Mouse (Mus musculus) brown adipose tissue, adult 24 weeks (tissue): ENCODE data around the gene Arid1b. TPM values are rescaled to one million over a fixed set of nuclear protein-coding genes. Genes with fewer than 3 reads are reported as not detected.

Source experiments
- H3K27ac ChIP-seq: fragments of 200-500 bp; replicated peaks from 2 replicates; pipeline ENCODE4 v1.5.1; 2012; ENCODE audit warnings: low read depth, mild to moderate bottlenecking, low read length
- H3K4me1 ChIP-seq: fragments of 200-500 bp; 2 replicates; pipeline ENCODE4 v1.6.1; 2012; ENCODE audit warnings: low read length, mixed read lengths; ENCODE audit not compliant: control insufficient read depth, insufficient read depth, insufficient read length
- H3K4me3 ChIP-seq: fragments of 200-500 bp; 2 replicates; pipeline ENCODE4 v1.5.1; 2012; ENCODE audit warnings: low read depth, mild to moderate bottlenecking, low read length, moderate library complexity; ENCODE audit not compliant: insufficient read depth
- polyA plus RNA-seq: library from polyadenylated mRNA; stranded (reverse); fragments of >200 nt; gene quantifications from 2 replicates; pipeline ENCODE4 v1.2.4, GENCODE M21; 2012; ENCODE audit not compliant: missing spikeins, insufficient read depth, insufficient read length

Gene Arid1b
- polyA plus RNA-seq, 1 experiment = 13.9 TPM

- H3K4me3 ChIP-seq = no peak overlapping the region
- no peak overlapping the region for H3K27ac ChIP-seq
- H3K4me1 ChIP-seq = peaks cover 15% of the 10 kb centered on the region
Measured at GRCm38 (mm10) chr17:5246688-5247087, 252.6 kb downstream of the Arid1b start.

- no peak overlapping the region for H3K4me3 ChIP-seq
- no peak overlapping the region for H3K27ac ChIP-seq
- peaks cover 15% of the 10 kb centered on the region for H3K4me1 ChIP-seq
Measured at GRCm38 (mm10) chr17:5247247-5247646, 253.1 kb downstream of the Arid1b start.

GRCm38 (mm10) chr17:5247737-5248136 is 253.6 kb downstream of the Arid1b start:
- no peak overlapping the region for H3K4me3 ChIP-seq
- H3K27ac ChIP-seq = no peak overlapping the region
- peaks cover 15% of the 10 kb centered on the region for H3K4me1 ChIP-seq

- Histone ChIP-seq H3K27ac (no peak overlapping the region), H3K4me3 (no peak overlapping the region), H3K4me1 (peaks cover 15% of the 10 kb centered on the region)
Measured at GRCm38 (mm10) chr17:5248957-5249656, 255.0 kb downstream of the Arid1b start.

- Histone ChIP-seq H3K27ac (no peak overlapping the region; the same call in 1 of the 2 replicates), H3K4me1 (peaks cover 15% of the 10 kb centered on the region), H3K4me3 (no peak overlapping the region)
Measured at GRCm38 (mm10) chr17:5249681-5250180, 255.6 kb downstream of the Arid1b start.

- no peak overlapping the region for H3K4me3 ChIP-seq
- no peak overlapping the region for H3K27ac ChIP-seq
- H3K4me1 ChIP-seq = peaks cover 13% of the 10 kb centered on the region
Measured at GRCm38 (mm10) chr17:5252436-5252835, 258.3 kb downstream of the Arid1b start.

- Histone ChIP-seq H3K4me3 (no peak overlapping the region), H3K27ac (no peak overlapping the region), H3K4me1 (peaks cover 1% of the 10 kb centered on the region; the same call in 1 of the 2 replicates)
Measured at GRCm38 (mm10) chr17:5254717-5255617, 260.8 kb downstream of the Arid1b start.

GRCm38 (mm10) chr17:5255618-5255933 is 261.4 kb downstream of the Arid1b start:
- H3K4me1 ChIP-seq = no peaks in the 10 kb centered on the region
- no peak overlapping the region for H3K4me3 ChIP-seq
- no peak overlapping the region for H3K27ac ChIP-seq

- Histone ChIP-seq H3K4me3 (no peak overlapping the region), H3K4me1 (peaks cover 3% of the 10 kb centered on the region), H3K27ac (no peak overlapping the region)
Measured at GRCm38 (mm10) chr17:5258978-5259377, 264.8 kb downstream of the Arid1b start.

GRCm38 (mm10) chr17:5261131-5261651 is 267.1 kb downstream of the Arid1b start:
- Histone ChIP-seq H3K27ac (no peak overlapping the region), H3K4me3 (no peak overlapping the region), H3K4me1 (peaks cover 3% of the 10 kb centered on the region)

- H3K4me1 ChIP-seq = peaks cover 3% of the 10 kb centered on the region
- no peak overlapping the region for H3K4me3 ChIP-seq
- H3K27ac ChIP-seq = no peak overlapping the region
Measured at GRCm38 (mm10) chr17:5261874-5262605, 267.9 kb downstream of the Arid1b start.

- Histone ChIP-seq H3K27ac (no peak overlapping the region), H3K4me1 (peaks cover 3% of the 10 kb centered on the region), H3K4me3 (no peak overlapping the region)
Measured at GRCm38 (mm10) chr17:5262788-5263187, 268.7 kb downstream of the Arid1b start.

- no peak overlapping the region for H3K27ac ChIP-seq
- no peak overlapping the region for H3K4me3 ChIP-seq
- H3K4me1 ChIP-seq = peaks cover 3% of the 10 kb centered on the region
Measured at GRCm38 (mm10) chr17:5264783-5265182, 270.7 kb downstream of the Arid1b start.

- peaks cover 3% of the 10 kb centered on the region for H3K4me1 ChIP-seq
- H3K27ac ChIP-seq = no peak overlapping the region
- no peak overlapping the region for H3K4me3 ChIP-seq
Measured at GRCm38 (mm10) chr17:5265615-5266014, 271.5 kb downstream of the Arid1b start.

- Histone ChIP-seq H3K4me1 (peaks cover 2% of the 10 kb centered on the region; the same call in 1 of the 2 replicates), H3K4me3 (no peak overlapping the region), H3K27ac (no peak overlapping the region)
Measured at GRCm38 (mm10) chr17:5267747-5268146, 273.6 kb downstream of the Arid1b start.
